Mouse (Mus musculus): Measurements from ENCODE around the gene Ctdsp2. TPM values are rescaled to one million over a fixed set of nuclear protein-coding genes. Genes with fewer than 3 reads are reported as not detected.

The Ctdsp2 gene
- polyA plus RNA-seq, 1 experiment, result 61.4 TPM

DNA sequence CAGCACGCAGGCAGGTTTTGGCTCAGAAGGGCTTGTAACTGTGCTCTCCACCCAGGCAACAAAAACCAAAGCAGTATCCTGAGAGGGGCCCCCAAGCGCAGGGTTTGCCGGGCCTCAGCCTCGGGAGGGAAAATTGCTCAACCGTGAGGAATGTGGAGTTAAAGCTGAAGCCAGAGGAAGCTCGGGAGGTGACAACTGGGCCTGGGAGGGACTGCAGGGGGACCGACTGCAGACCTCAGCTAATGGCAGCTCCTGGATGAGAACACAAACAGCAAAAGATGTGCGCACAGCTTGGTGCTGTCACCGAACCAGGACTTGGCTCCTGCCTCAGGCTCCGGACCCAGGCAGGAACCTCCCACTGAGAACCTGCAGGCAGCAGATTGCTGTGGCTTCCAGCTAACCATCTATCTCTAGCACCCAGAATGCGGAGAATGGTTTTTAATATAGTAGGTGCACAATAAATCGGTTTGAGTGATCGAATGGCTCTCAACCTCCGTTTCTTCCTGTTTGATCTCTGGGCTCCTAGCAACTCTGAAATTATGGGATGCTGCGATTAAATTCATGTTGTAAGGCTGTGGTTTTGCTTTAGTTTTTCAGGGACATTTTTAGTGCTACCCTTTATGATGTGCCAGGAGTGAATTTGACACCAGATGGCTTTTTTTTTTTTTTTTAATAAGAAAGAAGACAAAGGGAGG, 16.1 kb upstream of the Ctdsp2 start:
- Histone ChIP-seq H3K36me3 (ENCODE audit: control insufficient read depth, insufficient read depth, low read length) (no peaks in the 10 kb centered on the region), H3K4me3 (ENCODE audit: extremely low read depth, insufficient read depth, insufficient read length) (no peak overlapping the region), H3K27ac (ENCODE audit: insufficient read depth, low read length) (peak overlapping the region; percentile 4; the same call in 1 of the 2 replicates), H3K27me3 (ENCODE audit: control insufficient read depth, insufficient read depth, low read length) (no peaks in the 10 kb centered on the region), H3K4me1 (ENCODE audit: control insufficient read depth, insufficient read depth, insufficient read length) (no peaks in the 10 kb centered on the region)
- 56% methylated on average over 15 of the region's 15 CpGs for WGBS
- DNase-seq (ENCODE audit: low read depth in 1 of 2, low spot score in 2 of 2), result no peak
- TF ChIP-seq POLR2A (IDR thresholded peaks at IDR 0.05; ENCODE audit: low read depth, low read length) (no peak), CTCF (IDR thresholded peaks at IDR 0.05; ENCODE audit: extremely low read depth, insufficient read depth, insufficient read length, insufficient replicate concordance) (no peak)

DNA sequence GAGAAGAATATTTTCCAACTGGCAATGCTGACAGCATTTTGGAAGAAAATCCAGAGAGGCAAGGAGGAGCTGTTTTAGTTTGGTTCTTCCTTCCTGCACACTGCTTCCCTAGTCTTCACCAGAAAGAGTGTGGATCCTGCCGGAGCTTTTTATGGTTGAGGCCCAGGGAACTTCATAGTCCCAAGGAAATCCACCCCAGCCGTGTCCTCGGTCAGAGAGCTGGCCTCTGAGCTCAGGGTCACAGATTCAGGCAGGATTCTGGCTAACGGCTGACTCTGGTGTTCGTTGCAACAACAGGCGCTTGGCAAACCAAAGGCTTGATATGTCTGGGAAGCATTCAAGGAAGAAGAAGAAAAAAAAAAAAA, 15.6 kb upstream of the Ctdsp2 start:
- no peaks in the 10 kb centered on the region for H3K36me3 ChIP-seq (ENCODE audit: control insufficient read depth, insufficient read depth, low read length)
- H3K4me3 ChIP-seq (ENCODE audit: extremely low read depth, insufficient read depth, insufficient read length), result no peak overlapping the region
- TF ChIP-seq POLR2A (IDR thresholded peaks at IDR 0.05; ENCODE audit: low read depth, low read length) (no peak), CTCF (IDR thresholded peaks at IDR 0.05; ENCODE audit: extremely low read depth, insufficient read depth, insufficient read length, insufficient replicate concordance) (no peak)
- no peak overlapping the region for H3K27ac ChIP-seq (ENCODE audit: insufficient read depth, low read length)
- no peaks in the 10 kb centered on the region for H3K4me1 ChIP-seq (ENCODE audit: control insufficient read depth, insufficient read depth, insufficient read length)
- WGBS, result 85% methylated on average over 6 of the region's 6 CpGs
- no peak for DNase-seq (ENCODE audit: low read depth in 1 of 2, low spot score in 2 of 2)
- H3K27me3 ChIP-seq (ENCODE audit: control insufficient read depth, insufficient read depth, low read length), result no peaks in the 10 kb centered on the region

DNA sequence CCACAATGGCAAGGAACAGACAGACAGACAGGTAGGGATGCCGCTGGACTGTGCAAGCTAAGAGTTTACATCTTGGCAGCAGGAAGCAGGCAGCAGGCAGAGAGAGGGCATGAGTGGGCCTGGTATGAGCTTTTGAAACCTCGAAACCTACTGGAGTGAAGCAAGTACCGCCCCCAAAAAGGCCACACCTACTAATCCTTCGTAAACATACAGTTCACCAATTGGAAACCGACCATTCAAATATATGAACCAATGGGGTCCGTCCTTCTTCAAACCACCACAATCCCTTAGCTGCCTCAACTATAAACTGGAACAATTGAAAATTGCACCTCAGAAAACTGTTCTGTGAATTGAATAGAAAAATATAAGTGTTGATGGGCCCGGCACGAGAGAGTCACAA, 14.7 kb upstream of the Ctdsp2 start:
- Histone ChIP-seq H3K36me3 (ENCODE audit: control insufficient read depth, insufficient read depth, low read length) (no peaks in the 10 kb centered on the region), H3K4me1 (ENCODE audit: control insufficient read depth, insufficient read depth, insufficient read length) (no peaks in the 10 kb centered on the region), H3K27me3 (ENCODE audit: control insufficient read depth, insufficient read depth, low read length) (no peaks in the 10 kb centered on the region), H3K27ac (ENCODE audit: insufficient read depth, low read length) (no peak overlapping the region), H3K4me3 (ENCODE audit: extremely low read depth, insufficient read depth, insufficient read length) (no peak overlapping the region)
- TF ChIP-seq POLR2A (IDR thresholded peaks at IDR 0.05; ENCODE audit: low read depth, low read length) (no peak), CTCF (IDR thresholded peaks at IDR 0.05; ENCODE audit: extremely low read depth, insufficient read depth, insufficient read length, insufficient replicate concordance) (no peak)
- no peak for DNase-seq (ENCODE audit: low read depth in 1 of 2, low spot score in 2 of 2)
- WGBS, result 81% methylated on average over 8 of the region's 8 CpGs

GRCm38 (mm10) chr10:126971363-126972050, 7.0 kb upstream of the Ctdsp2 start:
- H3K27me3 ChIP-seq (ENCODE audit: control insufficient read depth, insufficient read depth, low read length), result no peaks in the 10 kb centered on the region
- TF ChIP-seq CTCF (IDR thresholded peaks at IDR 0.05; ENCODE audit: extremely low read depth, insufficient read depth, insufficient read length, insufficient replicate concordance), result no peak
- TF ChIP-seq POLR2A (IDR thresholded peaks at IDR 0.05; ENCODE audit: low read depth, low read length), result no peak
- no peak overlapping the region for H3K4me3 ChIP-seq (ENCODE audit: extremely low read depth, insufficient read depth, insufficient read length)
- 71% methylated on average over 12 of the region's 12 CpGs for WGBS
- H3K4me1 ChIP-seq (ENCODE audit: control insufficient read depth, insufficient read depth, insufficient read length), result no peaks in the 10 kb centered on the region
- H3K36me3 ChIP-seq (ENCODE audit: control insufficient read depth, insufficient read depth, low read length), result no peaks in the 10 kb centered on the region
- no peak overlapping the region for H3K27ac ChIP-seq (ENCODE audit: insufficient read depth, low read length)
- DNase-seq (ENCODE audit: low read depth in 1 of 2, low spot score in 2 of 2), result no peak

DNA sequence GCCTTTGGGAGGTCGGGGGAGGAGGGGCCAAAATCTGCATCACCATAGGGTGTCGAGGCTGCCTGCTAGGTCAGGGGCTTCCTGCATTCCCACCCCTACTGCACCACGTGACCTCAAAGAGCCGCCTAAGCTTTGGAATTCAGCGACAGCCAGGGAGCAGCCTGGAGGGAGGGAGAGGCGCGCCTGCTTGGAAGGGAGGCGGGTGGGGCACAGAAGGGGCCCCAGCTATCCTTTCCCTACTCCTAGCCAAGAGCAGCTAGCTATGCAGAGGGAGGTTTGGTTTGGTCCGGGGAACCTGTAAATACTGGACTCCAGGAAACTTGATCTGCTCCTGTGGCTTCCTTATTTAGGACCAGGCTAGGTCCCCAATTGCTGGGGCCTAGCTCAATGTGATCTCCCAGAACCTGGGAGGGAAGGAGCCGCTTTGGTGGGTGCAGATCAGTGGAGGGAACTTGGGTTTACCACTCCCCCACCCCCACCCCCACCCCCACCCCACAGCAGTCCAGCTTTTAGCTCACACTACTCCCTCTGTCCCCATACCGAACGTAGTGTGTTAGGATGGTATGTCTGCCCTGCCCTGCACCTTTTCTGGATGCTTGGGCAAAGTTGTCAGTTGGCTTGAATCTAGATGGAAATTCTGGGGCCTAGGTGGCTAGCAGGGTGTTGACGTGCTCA, 6.3 kb upstream of the Ctdsp2 start:
- DNase-seq (ENCODE audit: low read depth in 1 of 2, low spot score in 2 of 2), result no peak

DNA sequence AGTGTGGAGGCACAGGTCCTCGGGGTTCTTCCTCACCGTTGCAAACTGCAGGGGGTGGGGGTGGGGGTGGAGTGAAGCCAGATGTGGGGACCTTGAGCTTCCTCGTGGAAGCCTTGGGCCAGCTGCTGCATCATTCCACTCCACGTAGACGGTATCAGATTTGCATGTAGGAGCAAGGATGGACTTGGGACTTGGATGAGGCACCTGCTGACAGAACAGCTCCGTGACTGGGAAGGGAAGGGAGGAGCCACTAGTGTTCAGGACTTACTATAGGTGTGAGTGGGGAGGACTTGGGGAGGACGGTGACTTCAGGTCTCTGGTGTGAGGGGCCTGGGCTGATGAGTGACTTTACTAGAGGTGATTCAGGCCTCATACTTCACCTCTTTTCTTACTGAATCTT, 5.5 kb upstream of the Ctdsp2 start:
- Histone ChIP-seq H3K27ac (ENCODE audit: insufficient read depth, low read length) (no peak overlapping the region), H3K27me3 (ENCODE audit: control insufficient read depth, insufficient read depth, low read length) (no peaks in the 10 kb centered on the region), H3K36me3 (ENCODE audit: control insufficient read depth, insufficient read depth, low read length) (no peaks in the 10 kb centered on the region), H3K4me3 (ENCODE audit: extremely low read depth, insufficient read depth, insufficient read length) (no peak overlapping the region), H3K4me1 (ENCODE audit: control insufficient read depth, insufficient read depth, insufficient read length) (0 out of 2 replicates have a peak, but pooled peaks cover 2% of the 10 kb centered on the region)
- DNase-seq (ENCODE audit: low read depth in 1 of 2, low spot score in 2 of 2), result no peak
- 59% methylated on average over 7 of the region's 7 CpGs for WGBS
- TF ChIP-seq POLR2A (IDR thresholded peaks at IDR 0.05; ENCODE audit: low read depth, low read length) (no peak), CTCF (IDR thresholded peaks at IDR 0.05; ENCODE audit: extremely low read depth, insufficient read depth, insufficient read length, insufficient replicate concordance) (no peak)

More for the DNA sequence above, 6.3 kb upstream of the Ctdsp2 start:
- Histone ChIP-seq H3K4me3 (ENCODE audit: extremely low read depth, insufficient read depth, insufficient read length) (no peak overlapping the region), H3K27me3 (ENCODE audit: control insufficient read depth, insufficient read depth, low read length) (no peaks in the 10 kb centered on the region), H3K27ac (ENCODE audit: insufficient read depth, low read length) (no peak overlapping the region), H3K36me3 (ENCODE audit: control insufficient read depth, insufficient read depth, low read length) (no peaks in the 10 kb centered on the region), H3K4me1 (ENCODE audit: control insufficient read depth, insufficient read depth, insufficient read length) (no peaks in the 10 kb centered on the region)
- TF ChIP-seq CTCF (IDR thresholded peaks at IDR 0.05; ENCODE audit: extremely low read depth, insufficient read depth, insufficient read length, insufficient replicate concordance) (no peak), POLR2A (IDR thresholded peaks at IDR 0.05; ENCODE audit: low read depth, low read length) (no peak)
- 85% methylated on average over 13 of the region's 13 CpGs for WGBS

All from spleen, adult 2 months (tissue).